Mouse (Mus musculus): ENCODE data around the gene Cdca8.

DNA sequence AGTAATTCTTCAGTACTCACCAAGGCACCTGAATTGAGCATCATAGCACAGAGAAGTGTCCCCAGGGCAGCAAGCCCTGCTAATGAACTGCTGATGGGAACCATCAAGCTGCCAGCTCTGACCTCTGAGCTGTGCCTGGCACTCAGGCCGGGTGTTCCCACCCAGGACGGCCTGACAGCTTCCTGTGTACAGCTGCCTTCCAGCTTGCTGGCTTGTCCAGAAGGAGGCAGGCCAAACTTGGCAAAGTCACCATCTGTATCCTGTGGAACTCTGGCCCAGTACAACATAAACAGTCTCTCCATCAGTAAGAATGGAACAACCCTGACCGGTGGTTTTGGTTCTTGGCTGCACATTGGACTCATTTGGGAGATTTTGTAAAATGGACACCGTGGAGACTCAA is 14.4 kb upstream of the Cdca8 start:
- TF ChIP-seq CTCF (IDR thresholded peaks at IDR 0.05; ENCODE audit: borderline replicate concordance, insufficient read depth, low read length), result no peak
- TF ChIP-seq POLR2A (IDR thresholded peaks at IDR 0.05; ENCODE audit: low read depth, low read length), result no peak

Measured in embryonic fibroblast, embryonic 13.5 days (primary cell).